Mouse (Mus musculus): Measurements from ENCODE around the gene Lif. TPM values are rescaled to one million over a fixed set of nuclear protein-coding genes. Genes with fewer than 3 reads are reported as not detected.

Gene Lif
- polyA plus RNA-seq (2012; rRNA removed): 0.56 and 0.67 TPM in 2 replicates

DNA sequence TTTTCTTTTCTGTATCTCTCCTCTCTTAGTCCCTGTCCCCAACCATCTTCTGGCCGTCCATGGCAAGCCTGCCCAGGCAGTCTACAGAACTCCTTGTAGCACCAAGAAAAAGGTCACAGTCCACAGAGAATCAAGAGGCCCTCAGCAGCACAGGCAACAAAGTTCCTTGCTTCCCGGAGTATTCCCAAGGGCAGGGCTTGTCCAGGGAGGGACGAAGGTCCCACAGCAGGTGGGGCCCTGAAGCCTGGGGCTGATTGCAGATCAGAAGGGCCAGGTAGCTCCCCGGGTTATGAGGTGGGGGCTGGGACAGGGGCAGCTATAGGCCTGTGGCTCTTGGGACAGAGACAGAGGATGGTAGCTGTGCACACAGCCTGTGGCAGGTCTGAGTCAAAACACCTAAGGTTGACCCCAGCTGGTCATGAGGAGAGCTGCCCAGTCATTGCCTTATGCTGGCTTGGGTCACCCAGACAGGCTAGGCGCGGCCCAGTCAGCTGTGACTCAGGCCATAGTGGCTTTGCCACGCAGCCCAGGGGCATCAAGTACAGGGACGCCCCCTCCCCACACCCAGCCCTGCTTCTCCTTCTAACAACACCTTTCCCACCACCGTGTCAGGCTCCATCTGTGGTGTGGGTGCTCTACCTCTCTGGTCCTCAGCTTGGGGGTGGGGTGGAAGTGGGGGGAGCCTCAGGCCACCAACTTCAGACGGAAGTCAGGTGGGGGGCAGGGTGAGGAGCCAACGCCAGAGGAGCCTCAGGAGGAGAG lies at the start of gene Lif:
Lif (plus strand) TSS at position 712 of the 762 bp plus-strand sequence.
- Histone ChIP-seq H3K27me3 (replicated peaks; ENCODE audit: control insufficient read depth, insufficient read depth, low read length) (no peaks in the 10 kb centered on the region), H3K36me3 (ENCODE audit: control insufficient read depth, insufficient read depth, low read length) (no peaks in the 10 kb centered on the region), H3K4me3 (ENCODE audit: insufficient read depth, low read depth, low read length) (no peak within 1 kb of the TSS), H3K27ac (ENCODE audit: insufficient read depth, low read depth, low read length) (no peak within 1 kb of the TSS), H3K4me1 (ENCODE audit: control insufficient read depth, insufficient read depth, low read length) (peaks cover 6% of the 10 kb centered on the region)
- TF ChIP-seq POLR2A (IDR thresholded peaks at IDR 0.05; ENCODE audit: low read depth, low read length) (no peak), CTCF (conservative IDR thresholded peaks at IDR 0.05; ENCODE audit: insufficient read depth, insufficient read length, low read depth, low read length) (no peak)
- peak; percentile 69 for DNase-seq
- 47% methylated on average over 11 of the region's 11 CpGs for WGBS

DNA sequence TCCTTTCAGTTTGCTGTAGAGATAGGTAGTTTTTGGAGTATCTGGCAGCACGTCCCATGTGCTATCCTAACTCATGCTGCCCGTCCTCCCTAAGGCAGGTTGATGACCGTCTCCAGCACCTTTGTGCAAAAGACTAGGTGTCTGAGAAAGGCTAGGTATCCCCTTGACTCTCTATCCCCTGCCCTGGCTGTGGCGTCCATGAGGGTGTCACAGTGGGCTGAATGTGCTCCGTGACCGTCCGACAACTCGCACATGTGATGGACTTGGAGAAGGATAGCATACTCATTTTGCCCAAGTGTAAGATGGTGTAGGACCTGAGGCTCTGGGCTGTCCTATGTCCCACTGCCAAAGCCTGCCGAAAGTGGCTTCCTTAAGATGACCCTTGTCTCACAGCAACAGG lies 49.7 kb upstream of the Lif start:
- 87% methylated on average over 9 of the region's 9 CpGs for WGBS
- H3K27me3 ChIP-seq (replicated peaks; ENCODE audit: control insufficient read depth, insufficient read depth, low read length): no peaks in the 10 kb centered on the region
- H3K4me1 ChIP-seq (ENCODE audit: control insufficient read depth, insufficient read depth, low read length): peaks cover 21% of the 10 kb centered on the region
- H3K36me3 ChIP-seq (ENCODE audit: control insufficient read depth, insufficient read depth, low read length): no peaks in the 10 kb centered on the region
- H3K4me3 ChIP-seq (ENCODE audit: insufficient read depth, low read depth, low read length): no peak overlapping the region
- DNase-seq: no peak
- no peak overlapping the region for H3K27ac ChIP-seq (ENCODE audit: insufficient read depth, low read depth, low read length)
- TF ChIP-seq CTCF (conservative IDR thresholded peaks at IDR 0.05; ENCODE audit: insufficient read depth, insufficient read length, low read depth, low read length) (no peak), POLR2A (IDR thresholded peaks at IDR 0.05; ENCODE audit: low read depth, low read length) (no peak)

DNA sequence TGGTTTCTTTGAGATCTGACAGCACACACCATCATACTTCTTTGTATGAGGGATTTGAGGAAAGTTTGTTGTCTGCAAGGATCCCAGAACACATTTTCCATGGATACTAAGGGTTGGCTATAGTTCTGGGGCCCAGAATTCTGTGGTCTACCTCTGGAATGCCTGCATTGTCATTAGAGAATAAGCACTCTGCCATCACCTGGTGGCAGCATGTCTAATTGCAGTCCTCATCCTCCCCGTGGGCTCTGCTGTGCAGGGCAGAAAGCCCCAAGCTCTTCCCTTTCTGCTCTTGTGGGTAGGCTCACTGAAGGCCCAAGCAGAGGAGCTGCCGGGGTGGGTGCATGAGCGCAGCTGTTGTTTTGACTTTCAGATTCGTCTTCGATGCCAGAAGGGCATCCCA lies 47.8 kb upstream of the Lif start:
- Histone ChIP-seq H3K27me3 (replicated peaks; ENCODE audit: control insufficient read depth, insufficient read depth, low read length) (no peaks in the 10 kb centered on the region), H3K4me3 (ENCODE audit: insufficient read depth, low read depth, low read length) (no peak overlapping the region), H3K36me3 (ENCODE audit: control insufficient read depth, insufficient read depth, low read length) (no peaks in the 10 kb centered on the region; the same call in 1 of the 2 replicates), H3K4me1 (ENCODE audit: control insufficient read depth, insufficient read depth, low read length) (peaks cover 14% of the 10 kb centered on the region), H3K27ac (ENCODE audit: insufficient read depth, low read depth, low read length) (no peak overlapping the region)
- WGBS: 74% methylated on average over 5 of the region's 5 CpGs
- peak; percentile 48 for TF ChIP-seq CTCF (conservative IDR thresholded peaks at IDR 0.05; ENCODE audit: insufficient read depth, insufficient read length, low read depth, low read length)
- no peak for TF ChIP-seq POLR2A (IDR thresholded peaks at IDR 0.05; ENCODE audit: low read depth, low read length)
- no peak for DNase-seq

DNA sequence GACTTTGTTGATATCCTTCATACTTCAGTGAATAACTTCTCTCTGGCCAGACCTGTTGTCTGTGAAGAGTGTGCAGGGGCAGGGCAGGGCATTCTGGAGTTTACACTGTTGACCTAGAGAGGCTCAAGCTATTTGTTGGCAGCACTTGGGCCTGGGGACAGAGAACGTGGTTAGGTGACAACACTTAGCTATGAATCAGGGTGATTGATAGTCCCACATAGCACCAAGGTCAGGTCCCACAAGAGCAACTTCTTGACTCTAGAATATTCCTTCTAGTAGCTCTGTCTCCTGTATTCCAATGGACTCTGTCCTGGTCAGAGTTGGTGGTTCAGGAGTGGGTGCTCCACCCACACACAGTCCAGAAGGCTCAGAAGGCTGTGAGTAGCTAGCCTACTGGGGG lies 46.6 kb upstream of the Lif start:
- WGBS: 23% methylated on average over 1 of the region's 1 CpGs
- no peak overlapping the region for H3K4me3 ChIP-seq (ENCODE audit: insufficient read depth, low read depth, low read length)
- H3K4me1 ChIP-seq (ENCODE audit: control insufficient read depth, insufficient read depth, low read length): peaks cover 12% of the 10 kb centered on the region
- TF ChIP-seq CTCF (conservative IDR thresholded peaks at IDR 0.05; ENCODE audit: insufficient read depth, insufficient read length, low read depth, low read length) (no peak), POLR2A (IDR thresholded peaks at IDR 0.05; ENCODE audit: low read depth, low read length) (no peak)
- peaks cover 3% of the 10 kb centered on the region; the same call in 1 of the 2 replicates for H3K36me3 ChIP-seq (ENCODE audit: control insufficient read depth, insufficient read depth, low read length)
- peak overlapping the region; percentile 46 for H3K27ac ChIP-seq (ENCODE audit: insufficient read depth, low read depth, low read length)
- DNase-seq: peak; percentile 68
- no peaks in the 10 kb centered on the region for H3K27me3 ChIP-seq (replicated peaks; ENCODE audit: control insufficient read depth, insufficient read depth, low read length)

DNA sequence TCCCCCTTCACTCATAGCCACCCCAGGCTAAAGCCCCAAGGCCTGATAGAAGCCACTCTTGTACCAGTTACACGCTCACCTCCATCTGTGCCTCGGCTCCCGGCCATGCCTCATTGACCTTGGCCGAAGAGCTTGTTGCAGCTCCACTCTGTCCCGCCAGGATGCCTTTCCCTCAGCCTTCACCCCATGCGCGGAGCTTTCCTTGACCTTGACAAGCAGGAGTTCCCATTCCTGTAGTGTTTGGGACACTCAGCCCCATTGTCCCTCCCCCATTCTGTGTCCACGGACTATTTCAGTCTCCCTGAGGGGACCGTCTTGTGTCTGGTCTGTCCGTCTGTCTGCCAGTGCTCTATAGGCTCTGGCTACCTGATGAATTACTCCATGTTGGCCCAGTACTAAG lies 44.2 kb upstream of the Lif start:
- H3K4me1 ChIP-seq (ENCODE audit: control insufficient read depth, insufficient read depth, low read length): peaks cover 24% of the 10 kb centered on the region
- no peak for DNase-seq
- H3K4me3 ChIP-seq (ENCODE audit: insufficient read depth, low read depth, low read length): no peak overlapping the region
- 41% methylated on average over 10 of the region's 10 CpGs for WGBS
- H3K36me3 ChIP-seq (ENCODE audit: control insufficient read depth, insufficient read depth, low read length): peaks cover 3% of the 10 kb centered on the region; the same call in 1 of the 2 replicates
- TF ChIP-seq POLR2A (IDR thresholded peaks at IDR 0.05; ENCODE audit: low read depth, low read length): no peak
- TF ChIP-seq CTCF (conservative IDR thresholded peaks at IDR 0.05; ENCODE audit: insufficient read depth, insufficient read length, low read depth, low read length): no peak
- no peaks in the 10 kb centered on the region for H3K27me3 ChIP-seq (replicated peaks; ENCODE audit: control insufficient read depth, insufficient read depth, low read length)
- no peak overlapping the region for H3K27ac ChIP-seq (ENCODE audit: insufficient read depth, low read depth, low read length)

DNA sequence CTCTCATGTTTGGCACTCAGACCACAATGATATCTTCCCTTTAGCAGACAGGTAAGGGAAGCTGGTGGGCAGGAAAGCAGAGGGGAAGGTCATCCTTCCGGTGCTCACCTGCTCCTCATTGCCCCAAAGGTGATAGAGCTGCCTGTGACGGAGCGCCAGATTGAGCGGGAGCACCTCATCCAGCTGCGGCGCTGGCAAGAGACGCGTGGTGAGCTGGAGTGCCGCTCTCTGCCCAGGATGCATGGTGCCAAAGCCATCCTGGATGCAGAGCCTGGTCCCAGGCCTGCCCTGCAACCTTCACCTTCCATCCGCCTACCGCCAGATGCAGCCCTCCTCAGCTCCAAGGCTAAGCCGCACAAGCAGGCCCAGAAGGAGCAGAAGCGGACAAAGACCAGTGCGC lies 42.8 kb upstream of the Lif start:
- WGBS: 93% methylated on average over 14 of the region's 14 CpGs
- H3K4me3 ChIP-seq (ENCODE audit: insufficient read depth, low read depth, low read length): no peak overlapping the region
- H3K4me1 ChIP-seq (ENCODE audit: control insufficient read depth, insufficient read depth, low read length): peaks cover 27% of the 10 kb centered on the region
- peaks cover 3% of the 10 kb centered on the region; the same call in 1 of the 2 replicates for H3K36me3 ChIP-seq (ENCODE audit: control insufficient read depth, insufficient read depth, low read length)
- H3K27ac ChIP-seq (ENCODE audit: insufficient read depth, low read depth, low read length): no peak overlapping the region
- H3K27me3 ChIP-seq (replicated peaks; ENCODE audit: control insufficient read depth, insufficient read depth, low read length): no peaks in the 10 kb centered on the region
- DNase-seq: no peak
- no peak for TF ChIP-seq POLR2A (IDR thresholded peaks at IDR 0.05; ENCODE audit: low read depth, low read length)
- no peak for TF ChIP-seq CTCF (conservative IDR thresholded peaks at IDR 0.05; ENCODE audit: insufficient read depth, insufficient read length, low read depth, low read length)

DNA sequence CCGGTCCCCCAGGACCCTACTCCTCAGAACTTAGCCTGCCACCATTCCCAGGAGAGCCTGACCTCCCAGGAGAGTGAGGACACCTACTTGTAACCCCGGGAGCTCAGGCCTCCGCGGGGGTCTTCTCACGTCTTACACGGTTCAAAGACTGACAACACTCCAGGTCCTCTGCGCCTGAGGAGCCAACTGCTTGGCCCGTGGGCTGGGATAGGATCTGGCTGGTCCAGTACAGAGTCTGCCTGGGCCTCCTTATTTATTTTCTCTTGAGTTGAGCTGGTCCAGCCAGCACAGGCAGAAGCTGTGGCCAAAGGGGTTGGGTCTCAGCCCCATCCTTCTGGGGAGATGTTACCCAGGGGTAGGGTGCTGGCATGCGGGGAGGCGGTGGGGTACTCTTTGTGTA lies 42.3 kb upstream of the Lif start:
- no peaks in the 10 kb centered on the region for H3K27me3 ChIP-seq (replicated peaks; ENCODE audit: control insufficient read depth, insufficient read depth, low read length)
- H3K4me3 ChIP-seq (ENCODE audit: insufficient read depth, low read depth, low read length): no peak overlapping the region
- TF ChIP-seq POLR2A (IDR thresholded peaks at IDR 0.05; ENCODE audit: low read depth, low read length): no peak
- no peak for TF ChIP-seq CTCF (conservative IDR thresholded peaks at IDR 0.05; ENCODE audit: insufficient read depth, insufficient read length, low read depth, low read length)
- DNase-seq: no peak
- WGBS: 86% methylated on average over 10 of the region's 10 CpGs
- H3K36me3 ChIP-seq (ENCODE audit: control insufficient read depth, insufficient read depth, low read length): peaks cover 3% of the 10 kb centered on the region; the same call in 1 of the 2 replicates
- peaks cover 24% of the 10 kb centered on the region for H3K4me1 ChIP-seq (ENCODE audit: control insufficient read depth, insufficient read depth, low read length)
- no peak overlapping the region for H3K27ac ChIP-seq (ENCODE audit: insufficient read depth, low read depth, low read length)

Data from kidney, adult 2 months (tissue).